Mouse (Mus musculus): Measurements from ENCODE around the gene Icam4. TPM values are rescaled to one million over a fixed set of nuclear protein-coding genes. Genes with fewer than 3 reads are reported as not detected.
"Not testable (repeated sequence)": the region's sequence is repeated elsewhere in the genome, so short reads cannot be mapped to it uniquely, and the experiment has no call there.

The Icam4 gene
- total RNA-seq, 2 experiments from 2014 or later = 0.63 TPM; not detected in 1

DNA sequence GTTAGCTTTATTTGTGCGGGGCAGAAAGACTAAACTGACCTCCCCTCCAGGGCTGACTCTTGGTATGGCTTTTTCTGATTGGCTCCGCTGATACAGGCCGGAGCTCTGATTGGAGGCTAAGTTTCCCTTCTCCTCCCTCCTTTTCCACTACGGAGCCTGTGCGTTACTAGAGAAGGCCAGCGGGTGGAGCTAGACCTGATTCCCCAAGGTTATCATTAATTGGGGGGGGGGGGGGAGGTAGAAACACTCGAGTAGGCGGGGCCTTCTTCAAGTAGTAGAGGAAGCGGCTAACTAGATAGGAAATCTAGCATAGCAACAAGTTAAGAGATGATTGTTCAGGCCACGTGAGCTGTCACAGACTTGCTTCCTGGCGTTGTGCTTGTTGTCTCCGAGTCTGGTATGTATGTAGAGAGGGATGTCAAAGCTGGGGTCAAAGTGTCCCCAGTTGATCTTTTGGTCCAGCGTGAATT is 1.6 kb downstream of the Icam4 start:
- intact Hi-C loops (cut with DNase I) = loop anchor here (5.0 kb wide), 2 partner anchors 41 to 101 kb away; partner anchors contain the start of genes Fdx1l, Gm49373 and Tyk2

DNA sequence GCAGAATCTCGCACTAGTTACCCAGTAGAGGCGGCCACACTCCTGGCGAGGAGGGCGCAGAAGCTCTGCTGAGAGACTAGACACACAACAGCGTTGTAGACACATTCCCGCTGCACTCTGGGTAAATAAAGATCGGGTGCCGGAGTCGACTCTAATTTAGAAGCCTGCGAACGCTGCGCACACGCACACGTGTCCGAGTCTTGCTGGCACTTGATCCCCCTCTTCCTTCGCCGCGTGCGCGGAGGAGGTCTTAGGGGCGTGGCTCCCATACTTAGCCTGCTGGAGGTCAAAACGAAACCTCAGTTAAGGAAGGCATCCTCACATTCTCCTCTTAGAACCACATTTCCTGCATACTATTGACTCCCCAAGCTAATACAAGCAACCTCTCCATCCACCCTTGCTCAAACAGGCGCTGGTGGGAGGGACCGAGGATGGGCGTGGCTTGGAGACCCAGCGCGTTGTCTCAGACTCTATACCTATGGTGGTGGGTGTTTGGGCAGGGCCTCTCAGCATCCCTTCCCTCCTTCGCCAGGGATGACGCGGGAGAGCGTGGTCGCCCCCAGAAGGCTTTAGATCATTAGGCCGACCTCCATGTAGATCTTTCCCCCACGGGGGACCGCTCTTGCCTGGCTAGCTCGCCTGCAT is 2.2 kb downstream of the Icam4 start:
- DNase-seq (ENCODE audit: extremely low spot score in 1 of 2, low spot score in 2 of 2) = peak; percentile 77 to 84
- intact Hi-C loops (cut with DNase I) = loop anchor here (5.0 kb wide), 2 partner anchors 41 to 101 kb away; partner anchors contain the start of genes Fdx1l, Gm49373 and Tyk2

More for the DNA sequence above, 1.6 kb downstream of the Icam4 start:
- DNase-seq (ENCODE audit: extremely low spot score in 1 of 2, low spot score in 2 of 2) = peak; percentile 83 to 92

DNA sequence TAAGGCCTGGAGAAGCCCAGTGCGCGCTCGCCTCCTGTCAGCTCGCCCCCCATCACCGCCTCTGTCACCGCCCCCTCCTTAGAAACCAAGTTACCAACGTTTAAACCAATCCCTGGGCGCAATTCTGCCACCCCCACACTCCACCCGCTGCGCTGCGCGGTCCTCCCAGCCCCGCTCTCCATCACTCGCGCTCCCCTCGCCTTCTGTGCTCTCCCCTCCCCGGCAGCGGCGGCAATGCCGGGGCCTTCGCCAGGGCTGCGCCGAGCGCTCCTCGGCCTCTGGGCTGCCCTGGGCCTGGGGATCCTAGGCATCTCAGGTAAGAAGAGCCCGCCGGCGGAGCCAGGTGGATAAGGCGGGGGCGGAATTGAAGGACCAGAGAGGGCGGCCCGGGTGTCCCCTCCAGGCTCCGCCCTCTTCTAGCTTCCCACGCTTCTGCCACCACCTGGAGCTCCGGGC is 2.8 kb downstream of the Icam4 start, which contains the start of gene Icam5:
Gene Icam5, plus strand, starts transcription at position 178 of the 456 bp plus-strand sequence.
- DNase-seq (ENCODE audit: extremely low spot score in 1 of 2, low spot score in 2 of 2) = peak; percentile 80 to 86
- intact Hi-C loops (cut with DNase I) = loop anchor here (5.0 kb wide), 2 partner anchors 40 to 100 kb away; partner anchors contain the start of genes Fdx1l, Gm49373 and Tyk2

DNA sequence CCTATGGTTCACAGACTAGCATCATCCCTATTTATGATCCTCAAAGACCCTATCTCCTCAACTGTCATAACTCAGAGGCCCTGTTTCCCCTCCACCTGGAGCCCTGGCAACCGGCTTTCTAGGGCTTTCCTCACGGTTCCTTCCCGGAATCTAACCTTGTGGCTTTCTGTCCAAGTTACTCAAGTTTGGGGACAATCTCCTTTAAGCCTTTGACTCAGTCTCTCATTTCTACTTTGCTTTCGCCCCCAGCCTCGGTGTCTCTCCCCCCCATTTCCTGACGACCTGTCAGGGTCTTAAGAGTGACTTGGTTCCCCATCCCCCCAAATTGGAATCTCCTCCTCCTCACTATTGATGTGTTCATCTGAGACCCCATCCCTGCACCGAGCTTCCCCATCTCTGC is 3.3 kb downstream of the Icam4 start:
- no peak for DNase-seq (ENCODE audit: extremely low spot score in 1 of 2, low spot score in 2 of 2)

DNA sequence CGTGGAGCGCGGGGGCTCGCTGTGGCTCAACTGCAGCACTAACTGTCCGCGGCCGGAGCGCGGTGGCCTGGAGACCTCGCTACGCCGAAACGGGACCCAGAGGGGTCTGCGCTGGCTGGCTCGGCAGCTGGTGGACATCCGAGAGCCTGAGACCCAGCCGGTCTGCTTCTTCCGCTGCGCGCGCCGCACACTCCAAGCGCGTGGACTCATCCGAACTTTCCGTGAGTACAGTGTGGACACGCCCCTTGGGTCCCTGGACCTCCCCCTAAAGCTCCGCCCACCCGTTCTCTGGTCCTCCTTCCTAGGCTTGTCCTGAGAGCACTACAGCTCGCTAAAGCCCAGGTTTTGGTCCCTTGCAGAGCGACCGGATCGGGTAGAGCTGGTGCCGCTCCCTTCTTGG is 4.0 kb downstream of the Icam4 start:
- intact Hi-C loops (cut with DNase I) = loop anchor here (5.0 kb wide), 2 partner anchors 39 to 99 kb away; partner anchors contain the start of genes Fdx1l, Gm49373 and Tyk2
- DNase-seq (ENCODE audit: extremely low spot score in 1 of 2, low spot score in 2 of 2) = peak in 1 of 2 experiments; percentile 90

More for the DNA sequence above, 3.3 kb downstream of the Icam4 start:
- intact Hi-C loops (cut with DNase I) = loop anchor here (5.0 kb wide), 2 partner anchors 40 to 100 kb away; partner anchors contain the start of genes Fdx1l, Gm49373 and Tyk2

DNA sequence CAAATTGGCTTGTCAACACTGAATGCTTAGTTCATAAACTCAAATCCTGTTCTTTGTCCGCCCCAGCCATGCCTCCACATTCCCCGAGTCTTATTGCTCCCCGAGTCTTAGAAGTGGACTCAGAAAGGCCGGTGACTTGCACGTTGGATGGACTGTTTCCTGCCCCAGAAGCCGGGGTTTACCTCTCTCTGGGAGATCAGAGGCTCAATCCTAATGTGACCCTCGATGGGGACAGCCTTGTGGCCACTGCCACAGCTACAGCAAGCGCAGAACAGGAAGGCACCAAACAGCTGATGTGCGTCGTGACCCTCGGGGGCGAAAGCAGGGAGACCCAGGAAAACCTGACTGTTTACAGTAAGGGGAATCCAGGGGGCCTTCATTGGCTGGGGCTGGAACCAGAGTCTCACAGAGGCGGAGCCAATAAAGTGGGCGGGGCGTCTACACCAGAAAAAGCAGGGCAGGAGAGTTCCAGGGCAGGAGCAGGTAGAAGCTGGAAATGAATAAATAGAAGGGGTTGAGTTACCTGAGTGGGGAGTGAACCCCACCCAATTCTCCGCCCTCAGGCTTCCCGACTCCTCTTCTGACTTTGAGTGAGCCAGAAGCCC is 5.4 kb downstream of the Icam4 start:
- peak in 1 of 2 experiments; percentile 43 for DNase-seq (ENCODE audit: extremely low spot score in 1 of 2, low spot score in 2 of 2)
- intact Hi-C loops (cut with DNase I) = loop anchor here (5.0 kb wide), 2 partner anchors 38 to 98 kb away; partner anchors contain the start of genes Fdx1l, Gm49373 and Tyk2

DNA sequence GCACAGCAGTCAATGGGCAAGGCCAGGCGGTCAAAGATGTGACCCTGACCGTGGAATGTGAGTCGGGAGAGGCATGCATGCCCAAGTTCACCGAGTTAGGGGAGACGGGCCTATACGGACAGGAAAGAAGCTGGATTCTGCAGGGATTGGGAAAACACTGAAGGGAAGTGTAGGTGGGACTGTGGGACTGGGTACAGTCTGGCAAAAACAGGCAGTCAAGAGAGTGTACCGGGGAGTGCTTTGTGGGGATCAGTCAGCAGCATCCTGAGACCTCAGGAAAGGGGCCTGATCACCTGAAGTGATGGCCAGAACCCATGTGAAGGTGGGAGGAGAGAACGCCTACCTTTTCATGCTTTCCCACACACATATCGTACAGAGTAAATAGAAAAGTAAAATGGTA is 6.4 kb downstream of the Icam4 start:
- DNase-seq (ENCODE audit: extremely low spot score in 1 of 2, low spot score in 2 of 2) = no peak
- intact Hi-C loops (cut with DNase I) = no loop called here

DNA sequence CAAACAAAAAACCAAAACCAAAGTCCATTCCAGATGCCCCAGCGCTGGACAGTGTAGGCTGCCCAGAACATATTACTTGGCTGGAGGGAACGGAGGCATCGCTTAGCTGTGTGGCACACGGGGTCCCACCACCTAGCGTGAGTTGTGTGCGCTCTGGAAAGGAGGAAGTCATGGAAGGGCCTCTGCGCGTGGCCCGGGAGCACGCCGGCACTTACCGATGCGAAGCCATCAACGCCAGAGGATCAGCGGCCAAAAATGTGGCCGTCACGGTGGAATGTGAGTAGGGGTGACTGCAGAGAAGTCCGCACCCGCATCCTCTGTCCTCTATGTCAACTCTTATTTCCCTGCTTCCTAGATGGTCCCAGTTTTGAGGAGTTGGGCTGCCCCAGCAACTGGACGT is 7.0 kb downstream of the Icam4 start:
- intact Hi-C loops (cut with DNase I) = no loop called here
- no peak for DNase-seq (ENCODE audit: extremely low spot score in 1 of 2, low spot score in 2 of 2)

DNA sequence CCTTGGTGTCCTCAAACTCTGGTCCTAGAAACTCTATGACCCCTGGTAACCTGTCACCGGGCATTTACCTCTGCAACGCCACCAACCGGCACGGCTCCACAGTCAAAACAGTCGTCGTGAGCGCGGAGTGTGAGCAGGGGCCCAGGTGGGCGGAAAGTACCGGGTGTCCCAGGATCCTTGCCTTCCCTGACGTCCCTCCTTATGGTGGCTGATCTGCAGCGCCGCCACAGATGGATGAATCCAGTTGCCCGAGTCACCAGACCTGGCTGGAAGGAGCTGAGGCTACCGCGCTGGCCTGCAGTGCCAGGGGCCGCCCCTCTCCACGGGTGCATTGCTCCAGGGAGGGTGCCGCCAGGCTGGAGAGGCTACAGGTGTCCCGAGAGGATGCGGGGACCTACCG is 7.5 kb downstream of the Icam4 start:
- DNase-seq (ENCODE audit: extremely low spot score in 1 of 2, low spot score in 2 of 2) = peak in 1 of 2 experiments; percentile 44

DNA sequence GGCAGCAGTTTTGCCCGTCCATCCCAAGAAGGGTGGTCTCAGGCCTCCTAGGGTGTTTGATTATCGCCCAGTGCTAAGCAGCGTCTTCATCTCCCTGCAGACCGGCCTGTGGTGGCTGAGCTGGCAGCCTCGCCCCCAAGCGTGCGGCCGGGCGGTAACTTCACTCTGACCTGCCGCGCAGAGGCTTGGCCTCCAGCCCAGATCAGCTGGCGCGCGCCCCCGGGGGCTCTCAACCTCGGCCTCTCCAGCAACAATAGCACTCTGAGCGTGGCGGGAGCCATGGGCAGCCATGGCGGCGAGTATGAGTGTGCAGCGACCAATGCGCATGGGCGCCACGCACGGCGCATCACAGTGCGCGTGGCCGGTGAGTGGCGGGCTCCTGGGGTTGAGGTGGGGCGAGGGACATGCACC is 8.3 kb downstream of the Icam4 start:
- DNase-seq (ENCODE audit: extremely low spot score in 1 of 2, low spot score in 2 of 2) = peak in 1 of 2 experiments; percentile 71
- intact Hi-C loops (cut with DNase I) = no loop called here

More for the DNA sequence above, 7.5 kb downstream of the Icam4 start:
- intact Hi-C loops (cut with DNase I) = no loop called here

DNA sequence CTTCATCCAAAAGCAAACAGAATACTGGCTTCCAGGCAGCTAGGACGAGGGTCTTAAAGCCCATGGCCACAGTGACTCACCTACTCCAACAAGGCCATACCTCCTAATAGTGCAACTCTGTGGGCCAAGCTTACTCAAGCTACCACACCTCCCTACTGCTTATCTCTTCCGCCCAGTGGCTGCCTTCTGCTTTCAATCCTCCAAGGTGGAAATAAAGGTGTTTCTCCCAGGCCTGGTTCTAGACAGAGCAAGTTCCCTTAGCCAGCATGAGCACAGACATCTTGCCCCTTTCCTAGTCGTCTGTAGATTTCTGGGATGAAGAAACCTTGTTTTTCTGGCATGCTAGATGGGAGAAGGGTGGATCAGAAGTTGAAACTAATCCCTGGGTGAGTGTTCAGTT is 10.6 kb downstream of the Icam4 start:
- intact Hi-C loops (cut with DNase I) = no loop called here
- no peak for DNase-seq (ENCODE audit: extremely low spot score in 1 of 2, low spot score in 2 of 2)

DNA sequence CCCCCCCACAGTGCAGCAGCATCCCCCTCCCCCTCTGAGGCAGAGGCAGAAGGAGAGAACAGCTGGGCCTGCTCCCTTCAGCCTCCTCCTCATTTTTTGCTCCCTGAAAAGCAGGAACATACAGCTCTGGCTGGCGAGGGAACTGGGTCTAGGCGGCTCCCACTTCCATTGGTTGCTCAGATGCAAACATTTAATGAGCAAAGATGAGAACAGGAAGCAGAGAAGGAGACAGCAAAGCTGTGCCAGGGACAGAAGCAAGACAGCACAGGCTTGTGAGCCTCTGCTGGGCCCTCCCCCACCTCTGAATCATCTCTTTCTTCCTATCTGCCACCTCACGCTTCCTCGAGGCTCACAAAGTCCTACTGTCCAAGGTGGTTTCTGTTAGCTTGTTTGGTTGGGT is 12.1 kb downstream of the Icam4 start:
- intact Hi-C loops (cut with DNase I) = no loop called here

DNA sequence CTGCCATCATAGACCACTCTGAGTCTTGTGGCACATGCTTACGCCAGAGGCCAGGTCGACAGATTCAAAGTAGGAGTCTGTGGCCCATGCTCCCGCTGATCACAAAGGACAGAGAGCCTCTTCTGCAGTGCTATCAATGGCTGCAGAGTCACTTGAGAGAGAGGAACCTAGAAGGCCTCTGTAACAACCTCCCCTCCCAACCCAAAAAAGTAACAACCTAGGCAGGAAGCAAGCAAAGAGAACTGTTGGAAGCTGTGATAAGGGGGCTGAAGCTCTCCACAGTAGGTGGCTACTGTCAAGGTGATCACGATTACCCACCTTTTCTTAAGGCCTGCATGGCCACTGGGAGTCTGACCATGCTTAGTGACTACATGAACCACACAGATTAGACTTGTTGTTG is 14.4 kb downstream of the Icam4 start:
- intact Hi-C loops (cut with DNase I) = no loop called here
- DNase-seq (ENCODE audit: extremely low spot score in 1 of 2, low spot score in 2 of 2) = no peak

More for the DNA sequence above, 12.1 kb downstream of the Icam4 start:
- peak; percentile 58 to 66 for DNase-seq (ENCODE audit: extremely low spot score in 1 of 2, low spot score in 2 of 2)

DNA sequence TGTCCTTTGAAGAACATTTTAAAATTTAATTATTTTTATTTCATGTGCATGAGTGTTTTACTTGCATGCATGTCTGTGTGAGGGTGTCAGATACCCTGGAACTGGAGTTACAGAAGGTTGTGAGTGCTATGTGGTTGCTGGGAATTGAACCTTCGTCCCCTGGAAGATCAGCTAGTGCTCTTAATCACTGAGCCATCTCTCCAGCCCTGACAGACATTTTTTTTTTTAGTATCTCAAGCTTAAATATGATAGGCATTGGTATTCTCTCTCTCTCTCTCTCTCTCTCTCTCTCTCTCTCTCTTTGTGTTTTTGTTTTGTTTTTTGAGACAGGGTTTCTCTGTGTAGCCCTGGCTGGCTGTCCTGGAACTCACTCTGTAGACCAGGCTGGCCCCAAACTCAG is 15.6 kb downstream of the Icam4 start:
- DNase-seq (ENCODE audit: extremely low spot score in 1 of 2, low spot score in 2 of 2); intact Hi-C loops (cut with DNase I): not testable (repeated sequence)

DNA sequence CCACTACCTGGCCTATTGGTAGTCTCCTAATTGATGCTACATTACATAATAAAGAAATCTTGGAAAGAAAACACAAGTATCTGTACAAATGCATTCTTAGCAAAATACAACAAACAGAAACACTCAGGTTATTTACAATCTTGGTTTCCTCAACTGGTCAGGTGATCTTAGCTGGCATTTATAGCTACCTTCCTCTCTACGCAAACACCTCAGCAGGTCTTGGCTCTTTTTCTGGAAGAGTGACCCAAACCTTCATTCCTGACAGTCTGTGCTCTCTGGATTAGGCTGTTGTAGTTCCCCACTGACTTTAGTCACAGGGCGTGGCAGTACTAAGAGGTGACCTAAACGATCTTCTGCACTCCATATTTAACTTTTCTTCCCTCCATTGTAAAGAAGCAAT is 16.1 kb downstream of the Icam4 start:
- intact Hi-C loops (cut with DNase I) = no loop called here
- DNase-seq (ENCODE audit: extremely low spot score in 1 of 2, low spot score in 2 of 2) = no peak

DNA sequence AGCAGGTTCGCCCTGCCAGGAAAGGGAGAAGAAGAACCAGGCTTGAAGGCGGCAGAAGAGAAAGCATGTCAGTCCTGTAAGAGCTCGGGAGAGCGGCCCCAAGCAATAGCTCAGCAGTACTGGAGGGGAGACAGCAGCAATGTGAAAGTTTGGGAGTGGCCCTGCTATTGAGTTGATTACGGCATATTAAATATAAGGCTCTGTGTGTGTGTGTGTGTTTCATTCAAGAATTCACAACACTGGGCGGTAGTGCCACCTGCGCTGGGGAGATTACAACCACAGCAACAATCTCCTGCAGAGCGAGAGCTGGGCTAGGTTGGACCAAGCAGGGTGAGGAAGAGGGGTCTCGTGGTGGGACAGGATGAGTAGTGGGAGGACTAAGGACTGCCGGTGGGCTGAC is 22.4 kb downstream of the Icam4 start:
- no peak for DNase-seq (ENCODE audit: extremely low spot score in 1 of 2, low spot score in 2 of 2)
- intact Hi-C loops (cut with DNase I) = no loop called here

DNA sequence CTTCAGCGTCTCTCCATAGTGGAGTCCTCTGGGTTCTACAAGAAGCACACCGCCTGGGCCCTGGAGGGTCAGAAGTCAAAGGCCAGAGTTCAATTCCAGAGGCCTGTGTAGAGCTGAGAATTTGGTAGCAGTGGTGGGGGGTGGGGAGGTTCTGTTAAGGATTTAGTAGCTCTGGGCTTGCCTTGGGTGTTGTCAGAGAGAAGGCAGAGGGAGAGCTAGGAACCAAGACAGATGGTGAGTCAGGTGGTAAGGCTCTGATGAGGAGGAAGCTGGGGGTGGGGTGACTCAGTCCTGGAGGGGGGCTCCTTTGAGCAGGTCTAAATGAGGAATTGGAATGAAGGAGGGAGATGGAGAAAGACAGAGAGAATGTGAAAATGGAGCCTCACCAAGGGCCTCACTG is 33.8 kb downstream of the Icam4 start:
- intact Hi-C loops (cut with DNase I) = no loop called here
- DNase-seq (ENCODE audit: extremely low spot score in 1 of 2, low spot score in 2 of 2) = peak in 1 of 2 experiments; percentile 59

DNA sequence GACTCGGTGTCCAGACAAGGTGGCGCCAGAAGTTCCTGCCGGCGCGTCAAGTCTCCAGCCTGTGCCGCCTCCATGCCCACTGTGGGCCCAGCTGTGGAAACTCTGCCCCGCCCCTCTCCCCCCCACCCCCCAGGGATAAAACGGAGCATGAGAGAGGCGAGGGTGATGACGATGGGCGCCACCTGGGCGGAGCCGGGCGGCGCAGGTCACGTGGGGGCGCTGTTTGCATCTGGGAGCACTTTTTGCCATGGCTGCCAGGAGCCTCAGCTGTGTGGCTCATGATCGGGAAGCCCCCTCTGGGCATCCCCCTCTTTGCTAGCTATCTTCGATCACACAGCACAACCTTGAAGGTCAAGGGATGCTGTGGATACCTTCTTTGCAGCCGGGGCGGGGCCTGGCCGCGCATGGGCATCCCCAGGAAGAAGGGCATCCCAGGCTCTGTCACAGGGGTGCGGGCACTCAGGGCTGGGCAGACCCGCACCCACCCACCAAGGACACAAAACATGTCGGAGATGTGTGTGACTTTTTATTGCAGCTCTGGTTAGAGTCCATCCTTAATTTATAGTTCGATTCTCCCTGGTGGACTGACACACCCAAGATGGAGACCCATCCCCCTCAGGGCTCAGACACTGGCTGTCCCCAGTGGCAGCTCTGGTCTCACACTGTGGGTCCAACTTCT is 38.0 kb downstream of the Icam4 start, which contains the start of gene Zglp1:
Gene Zglp1, minus strand, starts transcription at position 88 of the 679 bp plus-strand sequence.
- DNase-seq (ENCODE audit: extremely low spot score in 1 of 2, low spot score in 2 of 2) = no peak
- intact Hi-C loops (cut with DNase I) = no loop called here

DNA sequence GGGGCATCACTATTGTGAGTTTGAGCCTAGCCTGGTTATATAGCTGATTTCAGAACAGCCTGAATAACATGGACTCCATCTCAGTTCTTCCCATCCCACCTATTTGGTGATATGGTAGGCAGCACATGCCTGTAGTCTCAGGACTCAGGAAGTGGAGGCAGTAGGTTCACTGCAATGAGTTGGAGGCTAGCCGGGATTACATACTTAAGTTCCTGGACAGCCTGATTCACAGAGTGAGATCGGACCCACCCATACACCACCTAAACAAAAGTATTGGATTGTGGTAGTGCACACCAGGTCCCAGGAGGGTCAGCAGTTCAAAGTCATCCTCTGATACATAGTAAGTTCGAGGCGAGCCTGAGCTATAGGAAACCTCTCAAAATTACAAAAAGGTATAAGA is 43.5 kb downstream of the Icam4 start:
- DNase-seq (ENCODE audit: extremely low spot score in 1 of 2, low spot score in 2 of 2) = no peak
- intact Hi-C loops (cut with DNase I) = loop anchor here (5.0 kb wide), 1 partner anchor 40 kb away; the partner anchor contains the start of gene Icam5

Measured in left cerebral cortex, postnatal 10 days (tissue).